Mouse (Mus musculus): ENCODE measurements around the gene Aldoart2.

- TF ChIP-seq POLR2A (IDR thresholded peaks at IDR 0.05; ENCODE audit: borderline replicate concordance, extremely low read depth, low read depth, low read length) (no peak), CTCF (IDR thresholded peaks at IDR 0.05; ENCODE audit: insufficient read depth, low read length) (no peak)
These were observed 828 bp downstream of the Aldoart2 start for GRCm38 (mm10) chr12:55565867-55566266.
